Mouse (Mus musculus) MEL (cell line): ENCODE results near the gene Fgfr2. TPM values are rescaled to one million over a fixed set of nuclear protein-coding genes. Genes with fewer than 3 reads are reported as not detected.

Source experiments
- DNase-seq: peaks from one replicate; pipeline ENCODE4 v3.0.0; 2011; ENCODE audit warnings: low read depth, low spot score
- H3K27ac ChIP-seq: 2 replicates; pipeline ENCODE4 v1.5.1; 2012; ENCODE audit warnings: low read depth, mild to moderate bottlenecking, control low read depth, low read length, moderate library complexity; ENCODE audit not compliant: control insufficient read depth
- H3K27me3 ChIP-seq, 2 experiments: fragments of 150-350 bp in 1 of 2; sonication (generic) in 1 of 2; 2 replicates each; pipeline ENCODE4 v1.6.1; 2012; ENCODE audit warnings: low read length in 2 of 2, mild to moderate bottlenecking in 2 of 2, improper control_type of control experiment in 1 of 2, moderate library complexity in 1 of 2; ENCODE audit not compliant: insufficient read depth in 2 of 2, control insufficient read depth in 1 of 2
- H3K36me3 ChIP-seq, 2 experiments: 2 replicates each; pipeline ENCODE4 v1.6.1; 2012 to 2014; ENCODE audit warnings: low read length in 2 of 2, improper control_type of control experiment in 1 of 2, inconsistent platforms in 1 of 2, mild to moderate bottlenecking in 1 of 2; ENCODE audit not compliant: insufficient read depth in 2 of 2, control insufficient read depth in 1 of 2
- H3K4me1 ChIP-seq, 2 experiments: fragments of 150-350 bp in 1 of 2; sonication (generic) in 1 of 2; 2 replicates each; pipeline ENCODE4 v1.6.1; 2012; ENCODE audit warnings: low read length in 2 of 2, improper control_type of control experiment in 1 of 2, mild to moderate bottlenecking in 1 of 2; ENCODE audit not compliant: insufficient read depth in 2 of 2, control insufficient read depth in 1 of 2
- H3K4me3 ChIP-seq, 2 experiments: fragments of 150-350 bp in 1 of 2; sonication (generic) in 1 of 2; 2 replicates each; pipeline ENCODE4 v1.5.1; 2012; ENCODE audit warnings: low read depth in 2 of 2, low read length in 2 of 2, mild to moderate bottlenecking in 2 of 2, moderate library complexity in 2 of 2, control low read depth in 1 of 2, improper control_type of control experiment in 1 of 2; ENCODE audit not compliant: control insufficient read depth in 1 of 2, insufficient read depth in 1 of 2
- H3K79me2 ChIP-seq: 2 replicates; pipeline ENCODE4 v1.6.1; 2012; ENCODE audit warnings: mild to moderate bottlenecking, low read length, moderate library complexity; ENCODE audit not compliant: control insufficient read depth, poor library complexity, insufficient read depth
- H3K9ac ChIP-seq: 2 replicates; pipeline ENCODE4 v1.6.1; 2012; ENCODE audit warnings: low read depth, mild to moderate bottlenecking, control low read depth, low read length, moderate library complexity; ENCODE audit not compliant: control insufficient read depth, poor library complexity, severe bottlenecking
- H3K9me3 ChIP-seq: fragments of 150-350 bp; sonication (generic); replicated peaks from 2 replicates; pipeline ENCODE4 v1.6.1; 2012; ENCODE audit warnings: mild to moderate bottlenecking, low read length, improper control_type of control experiment, moderate library complexity; ENCODE audit not compliant: insufficient read depth
- BHLHE40 ChIP-seq: IDR thresholded peaks from 2 replicates; pipeline ENCODE4 v1.6.1; 2012; ENCODE audit warnings: low read depth, mild to moderate bottlenecking, inconsistent platforms, low read length, improper control_type of control experiment, borderline replicate concordance
- CTCF ChIP-seq, 3 experiments: IDR thresholded peaks in 2 of 3; conservative IDR thresholded peaks in 1 of 3; 2 replicates each; pipeline ENCODE4 v1.5.1; 2011 to 2012; ENCODE audit warnings: low read length in 3 of 3, low read depth in 2 of 3, mild to moderate bottlenecking in 2 of 3, improper control_type of control experiment in 1 of 3, inconsistent platforms in 1 of 3, mixed read lengths in 1 of 3, moderate library complexity in 1 of 3; ENCODE audit not compliant: control insufficient read depth in 1 of 3, insufficient read depth in 1 of 3, poor library complexity in 1 of 3, severe bottlenecking in 1 of 3
- EP300 ChIP-seq, 2 experiments: IDR thresholded peaks; 2 replicates each; pipeline ENCODE4 v1.6.1; 2011; ENCODE audit warnings: improper control_type of control experiment in 2 of 2, low read length in 2 of 2, low read depth in 1 of 2, mild to moderate bottlenecking in 1 of 2
- GATA1 ChIP-seq: IDR thresholded peaks from 2 replicates; pipeline ENCODE4 v1.6.1; 2011; ENCODE audit warnings: low read depth, low read length, improper control_type of control experiment
- HCFC1 ChIP-seq: IDR thresholded peaks from 2 replicates; pipeline ENCODE4 v1.6.1; 2012; ENCODE audit warnings: low read depth, mild to moderate bottlenecking, inconsistent platforms, low read length, improper control_type of control experiment, moderate library complexity
- JUND ChIP-seq: IDR thresholded peaks from 2 replicates; pipeline ENCODE4 v1.6.1; 2011; ENCODE audit warnings: low read depth, mild to moderate bottlenecking, improper control_type of control experiment, low read length
- KAT2A ChIP-seq: conservative IDR thresholded peaks from 2 replicates; pipeline ENCODE4 v1.6.1; 2012; ENCODE audit warnings: low read depth, low read length, improper control_type of control experiment, inconsistent platforms
- MAFK ChIP-seq: IDR thresholded peaks from 2 replicates; pipeline ENCODE4 v1.6.1; 2011; ENCODE audit warnings: low read depth, mild to moderate bottlenecking, low read length, improper control_type of control experiment, borderline replicate concordance
- MAX ChIP-seq: IDR thresholded peaks from 2 replicates; pipeline ENCODE4 v1.6.1; 2011; ENCODE audit warnings: low read length, improper control_type of control experiment
- MAZ ChIP-seq: IDR thresholded peaks from 2 replicates; pipeline ENCODE4 v1.6.1; 2012; ENCODE audit warnings: low read depth, mild to moderate bottlenecking, inconsistent platforms, low read length, improper control_type of control experiment
- MYB ChIP-seq: IDR thresholded peaks from 2 replicates; pipeline ENCODE4 v1.6.1; 2011; ENCODE audit warnings: mild to moderate bottlenecking, low read depth, low read length, improper control_type of control experiment
- POLR2A ChIP-seq, 2 experiments: IDR thresholded peaks; 2 replicates each; pipeline ENCODE4 v1.6.1; 2011 to 2012; ENCODE audit warnings: low read length in 2 of 2, mild to moderate bottlenecking in 2 of 2, control low read depth in 1 of 2, improper control_type of control experiment in 1 of 2, low read depth in 1 of 2, moderate library complexity in 1 of 2; ENCODE audit not compliant: control insufficient read depth in 1 of 2, insufficient read depth in 1 of 2, poor library complexity in 1 of 2
- POLR2AphosphoS2 ChIP-seq: IDR thresholded peaks from 2 replicates; pipeline ENCODE4 v1.6.1; 2011; ENCODE audit warnings: low read length, improper control_type of control experiment
- RAD21 ChIP-seq: IDR thresholded peaks from 2 replicates; pipeline ENCODE4 v1.6.1; 2011; ENCODE audit warnings: mild to moderate bottlenecking, low read depth, low read length, improper control_type of control experiment
- TAL1 ChIP-seq: IDR thresholded peaks from 2 replicates; pipeline ENCODE4 v1.6.1; 2012; ENCODE audit warnings: mild to moderate bottlenecking, inconsistent platforms, low read length, moderate library complexity, mixed read lengths
- UBTF ChIP-seq: IDR thresholded peaks from 2 replicates; pipeline ENCODE4 v1.6.1; 2012; ENCODE audit warnings: low read depth, mild to moderate bottlenecking, inconsistent platforms, low read length, improper control_type of control experiment, moderate library complexity, borderline replicate concordance; ENCODE audit not compliant: insufficient read depth
- ZC3H11A ChIP-seq: IDR thresholded peaks from 2 replicates; pipeline ENCODE4 v1.6.1; 2012; ENCODE audit warnings: low read depth, mild to moderate bottlenecking, inconsistent platforms, low read length, improper control_type of control experiment
- ZKSCAN1 ChIP-seq: IDR thresholded peaks from 2 replicates; pipeline ENCODE4 v1.6.1; 2012; ENCODE audit warnings: low read depth, mild to moderate bottlenecking, inconsistent platforms, low read length, improper control_type of control experiment, moderate library complexity
- ZMIZ1 ChIP-seq: IDR thresholded peaks from 2 replicates; pipeline ENCODE4 v1.6.1; 2012; ENCODE audit warnings: low read depth, mild to moderate bottlenecking, inconsistent platforms, low read length, improper control_type of control experiment, moderate library complexity
- ZNF384 ChIP-seq: IDR thresholded peaks from 2 replicates; pipeline ENCODE4 v1.6.1; 2012; ENCODE audit warnings: low read depth, mild to moderate bottlenecking, inconsistent platforms, low read length, improper control_type of control experiment
- polyA plus RNA-seq, 2 experiments: library from polyadenylated mRNA; stranded (reverse) in 1 of 2; unstranded in 1 of 2; fragments of >175 nt in 1 of 2; fragments of >200 nt in 1 of 2; gene quantifications; 2 replicates each; pipeline versions ENCODE4 v1.2.1 to v1.2.4; 2012; ENCODE audit warnings: low replicate concordance in 2 of 2, low read depth in 1 of 2; ENCODE audit not compliant: insufficient read length in 2 of 2, insufficient read depth in 1 of 2, missing spikeins in 1 of 2
- total RNA-seq: library from RNA; depleted of rRNA; stranded (reverse); fragments of 300-350 nt; gene quantifications from 2 replicates; pipeline ENCODE4 v1.2.3, GENCODE M21; 2012

The Fgfr2 gene
- total and polyA plus RNA-seq, 3 experiments: not detected

- Histone ChIP-seq H3K36me3 (peaks cover 0 to 12% of the 10 kb centered on the region in 2 experiments; a peak in 2 of 4 replicates), H3K9me3 (no peaks in the 10 kb centered on the region), H3K4me3 (no peak overlapping the region), H3K27ac (no peak overlapping the region), H3K4me1 (no peaks in the 10 kb centered on the region), H3K27me3 (no peaks in the 10 kb centered on the region), H3K79me2 (no peaks in the 10 kb centered on the region), H3K9ac (no peak overlapping the region)
- no peak for TF ChIP-seq UBTF
- TF ChIP-seq EP300 (IDR thresholded peaks at IDR 0.05; ENCODE audit: low read depth in 1 of 2, low read length in 2 of 2): no peak
- DNase-seq: no peak
These were observed 875.6 kb downstream of the Fgfr2 start for GRCm38 (mm10) chr7:132247567-132247966.

GRCm38 (mm10) chr7:132247091-132247490, 876.1 kb downstream of the Fgfr2 start:
- H3K4me3 ChIP-seq: no peak overlapping the region
- no peak overlapping the region for H3K27ac ChIP-seq
- no peaks in the 10 kb centered on the region for H3K4me1 ChIP-seq
- TF ChIP-seq MAFK: no peak
- peaks cover 2 to 12% of the 10 kb centered on the region in 2 experiments for H3K36me3 ChIP-seq
- no peak for DNase-seq
- no peaks in the 10 kb centered on the region for H3K79me2 ChIP-seq
- no peaks in the 10 kb centered on the region for H3K27me3 ChIP-seq
- H3K9me3 ChIP-seq: no peaks in the 10 kb centered on the region
- no peak overlapping the region for H3K9ac ChIP-seq

GRCm38 (mm10) chr7:132245730-132246129, 877.4 kb downstream of the Fgfr2 start:
- Histone ChIP-seq H3K79me2 (no peaks in the 10 kb centered on the region), H3K9ac (no peak overlapping the region), H3K36me3 (peaks cover 2 to 10% of the 10 kb centered on the region in 2 experiments), H3K4me1 (no peaks in the 10 kb centered on the region)
- DNase-seq: no peak
- TF ChIP-seq POLR2A (IDR thresholded peaks at IDR 0.05; ENCODE audit: control insufficient read depth in 1 of 2, insufficient read depth in 1 of 2, low read depth in 1 of 2, low read length in 2 of 2, poor library complexity in 1 of 2) (0 out of 4 replicates have a peak, but pooled peaks of 1 of the 2 experiments have one; percentile 25), ZC3H11A (no peak)
- TF ChIP-seq, all 39 proteins: peak for 1
- Histone ChIP-seq H3K27me3 (no peaks in the 10 kb centered on the region), H3K27ac (no peak overlapping the region), H3K4me3 (no peak overlapping the region), H3K9me3 (no peaks in the 10 kb centered on the region)

- H3K4me3 ChIP-seq: no peak overlapping the region
- no peaks in the 10 kb centered on the region for H3K79me2 ChIP-seq
- no peak overlapping the region for H3K9ac ChIP-seq
- H3K4me1 ChIP-seq: no peaks in the 10 kb centered on the region
- H3K36me3 ChIP-seq: peaks cover 2 to 10% of the 10 kb centered on the region in 2 experiments
- H3K27me3 ChIP-seq: no peaks in the 10 kb centered on the region
- DNase-seq: no peak
- TF ChIP-seq MYB (no peak), POLR2AphosphoS2 (no peak), HCFC1 (no peak), MAZ (no peak), ZNF384 (no peak), JUND (no peak), GATA1 (no peak), RAD21 (no peak), CTCF (IDR thresholded peaks at IDR 0.05 in 2 of 3, conservative IDR thresholded peaks at IDR 0.05 in 1 of 3; ENCODE audit: control insufficient read depth in 1 of 3, insufficient read depth in 1 of 3, low read depth in 2 of 3, low read length in 3 of 3, poor library complexity in 1 of 3, severe bottlenecking in 1 of 3) (no peak), KAT2A (no peak), MAX (no peak), UBTF (no peak), MAFK (no peak), BHLHE40 (no peak), ZKSCAN1 (no peak), TAL1 (no peak), ZMIZ1 (no peak)
- TF ChIP-seq, all 39 proteins: peak for 0
- no peak overlapping the region for H3K27ac ChIP-seq
- H3K9me3 ChIP-seq: no peaks in the 10 kb centered on the region
These were observed 878.5 kb downstream of the Fgfr2 start for GRCm38 (mm10) chr7:132244637-132245036.
